Mouse (Mus musculus): ENCODE data around the gene S100a8. TPM values are rescaled to one million over a fixed set of nuclear protein-coding genes. Genes with fewer than 3 reads are reported as not detected.

Gene S100a8
- polyA plus RNA-seq (2015; fragmentation: Nextera tagmentation; extraction: Ambion mirVana): 7.4 and 7.5 TPM in 2 replicates

DNA sequence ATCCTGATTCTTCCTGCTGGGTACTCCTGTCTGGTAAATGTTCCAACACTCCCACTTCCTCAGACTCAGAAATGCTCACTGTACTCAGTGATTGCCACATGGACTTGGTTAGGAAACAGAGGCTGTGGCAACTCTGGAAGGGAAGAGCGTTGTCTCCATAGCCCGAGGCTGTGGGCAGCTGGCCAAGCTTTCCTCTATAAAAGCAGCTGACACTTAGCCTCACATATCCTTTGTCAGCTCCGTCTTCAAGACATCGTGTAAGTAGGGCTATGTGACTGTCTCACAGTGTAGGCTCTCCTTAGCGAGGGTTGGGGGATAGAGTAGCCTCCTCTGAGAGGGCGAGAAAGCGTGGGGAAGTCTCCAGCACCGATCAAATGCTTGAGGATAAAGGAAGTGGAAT lies at the start of gene S100a8:
Gene S100a8, plus strand, starts transcription at position 133 of the 400 bp plus-strand sequence.
- H3K4me3 ChIP-seq: no peak within 1 kb of the TSS
- no peak within 1 kb of the TSS for H3K9ac ChIP-seq
- 74% methylated on average over 8 of the region's 8 CpGs for WGBS
- H3K36me3 ChIP-seq: no peaks in the 10 kb centered on the region
- H3K27ac ChIP-seq (replicated peaks): no peak within 1 kb of the TSS
- H3K4me1 ChIP-seq (replicated peaks): no peaks in the 10 kb centered on the region
- no peaks in the 10 kb centered on the region for H3K27me3 ChIP-seq
- H3K9me3 ChIP-seq: no peaks in the 10 kb centered on the region
- H3K4me2 ChIP-seq: no peak within 1 kb of the TSS
- no peak for ATAC-seq (ENCODE audit: low FRiP score, low read depth)

DNA sequence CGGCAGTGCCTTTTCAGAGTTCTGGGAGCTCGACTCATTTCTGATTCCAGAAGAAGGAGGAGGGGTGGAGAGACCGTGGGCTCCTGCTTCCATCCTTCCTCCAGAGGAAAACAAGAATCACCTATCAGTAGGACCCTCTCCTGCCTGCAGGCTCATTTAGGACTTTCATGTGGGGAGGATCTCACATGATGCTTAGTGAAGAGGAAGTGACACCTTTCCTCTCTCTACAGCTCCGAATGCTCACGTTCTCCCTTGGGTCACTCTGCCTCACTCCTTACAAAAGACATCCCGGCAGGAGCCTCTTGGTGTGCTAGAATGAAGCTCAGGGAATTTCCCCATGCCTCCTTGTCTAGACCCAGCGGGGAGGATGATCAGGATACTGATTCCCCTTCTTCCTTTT lies 47.2 kb upstream of the S100a8 start:
- no peak for ATAC-seq (ENCODE audit: low FRiP score, low read depth)
- peaks cover 12% of the 10 kb centered on the region for H3K4me1 ChIP-seq (replicated peaks)
- 58% methylated on average over 7 of the region's 7 CpGs for WGBS
- H3K9me3 ChIP-seq: no peaks in the 10 kb centered on the region
- H3K4me3 ChIP-seq: no peak overlapping the region
- no peak overlapping the region for H3K4me2 ChIP-seq
- H3K27me3 ChIP-seq: no peaks in the 10 kb centered on the region
- H3K9ac ChIP-seq: no peak overlapping the region
- no peaks in the 10 kb centered on the region for H3K36me3 ChIP-seq
- H3K27ac ChIP-seq (replicated peaks): no peak overlapping the region

DNA sequence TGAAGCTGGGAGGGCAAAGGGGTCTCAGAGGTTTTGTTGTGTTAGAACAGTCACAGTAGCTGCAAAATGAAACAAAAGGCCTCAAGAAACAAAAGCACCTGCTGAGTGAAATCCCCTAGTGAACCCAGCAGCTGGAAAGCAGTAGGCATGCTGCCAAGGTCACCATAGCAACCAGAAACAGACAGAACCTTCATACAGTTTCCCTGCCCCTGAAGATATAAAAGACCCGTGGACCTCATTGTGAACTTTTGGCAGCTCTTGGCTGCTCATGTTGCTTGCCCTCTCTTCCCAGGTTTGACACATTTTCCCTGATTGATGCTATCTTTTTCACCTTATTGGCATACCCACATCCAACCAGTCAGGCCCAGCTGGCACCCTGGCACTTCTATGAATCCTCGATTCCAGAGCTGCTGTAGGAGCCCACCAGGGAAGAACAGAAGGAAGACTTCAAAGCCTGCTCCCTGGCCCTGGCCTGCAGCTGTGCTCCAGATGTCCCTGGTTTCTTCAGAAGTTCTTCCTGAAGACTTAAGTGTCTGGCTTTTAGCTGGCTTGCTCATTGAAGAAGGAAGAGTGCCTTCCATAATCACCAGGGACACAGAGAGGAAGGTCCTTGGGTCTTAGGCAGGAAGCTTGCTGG lies 45.2 kb upstream of the S100a8 start:
- 0 out of 2 replicates have a peak, but pooled peaks have one; percentile 40 for ATAC-seq (ENCODE audit: low FRiP score, low read depth)
- Histone ChIP-seq H3K4me3 (no peak overlapping the region), H3K36me3 (no peaks in the 10 kb centered on the region), H3K9ac (no peak overlapping the region), H3K27ac (replicated peaks) (peak overlapping the region; percentile 34), H3K4me2 (no peak overlapping the region), H3K27me3 (no peaks in the 10 kb centered on the region), H3K4me1 (replicated peaks) (peaks cover 12% of the 10 kb centered on the region), H3K9me3 (no peaks in the 10 kb centered on the region)
- 0% methylated on average over 2 of the region's 2 CpGs for WGBS

DNA sequence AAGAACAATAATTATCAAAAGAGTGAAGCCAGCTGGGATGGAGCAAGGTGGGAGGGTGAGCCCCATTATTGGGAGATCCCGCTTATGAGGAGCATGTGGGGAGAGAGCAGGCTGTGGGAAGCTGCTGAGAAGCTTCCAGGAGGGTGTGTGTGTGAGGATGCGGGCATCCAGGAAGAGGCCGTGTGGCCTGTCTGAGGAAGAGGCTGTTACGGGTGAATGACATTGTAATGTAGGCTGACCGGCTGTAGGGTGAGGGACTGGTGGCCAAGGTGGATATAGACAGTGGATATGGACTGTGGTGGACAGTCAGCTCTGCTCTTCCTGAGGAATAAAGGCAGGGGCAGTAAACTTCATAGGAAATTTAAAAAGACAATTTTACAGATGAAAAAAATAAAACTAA lies 43.3 kb upstream of the S100a8 start:
- no peaks in the 10 kb centered on the region for H3K9me3 ChIP-seq
- no peak for ATAC-seq (ENCODE audit: low FRiP score, low read depth)
- H3K36me3 ChIP-seq: no peaks in the 10 kb centered on the region
- H3K4me2 ChIP-seq: no peak overlapping the region
- H3K27me3 ChIP-seq: no peaks in the 10 kb centered on the region
- H3K27ac ChIP-seq (replicated peaks): no peak overlapping the region
- WGBS: 69% methylated on average over 5 of the region's 5 CpGs
- H3K4me1 ChIP-seq (replicated peaks): peaks cover 12% of the 10 kb centered on the region
- H3K9ac ChIP-seq: no peak overlapping the region
- no peak overlapping the region for H3K4me3 ChIP-seq

DNA sequence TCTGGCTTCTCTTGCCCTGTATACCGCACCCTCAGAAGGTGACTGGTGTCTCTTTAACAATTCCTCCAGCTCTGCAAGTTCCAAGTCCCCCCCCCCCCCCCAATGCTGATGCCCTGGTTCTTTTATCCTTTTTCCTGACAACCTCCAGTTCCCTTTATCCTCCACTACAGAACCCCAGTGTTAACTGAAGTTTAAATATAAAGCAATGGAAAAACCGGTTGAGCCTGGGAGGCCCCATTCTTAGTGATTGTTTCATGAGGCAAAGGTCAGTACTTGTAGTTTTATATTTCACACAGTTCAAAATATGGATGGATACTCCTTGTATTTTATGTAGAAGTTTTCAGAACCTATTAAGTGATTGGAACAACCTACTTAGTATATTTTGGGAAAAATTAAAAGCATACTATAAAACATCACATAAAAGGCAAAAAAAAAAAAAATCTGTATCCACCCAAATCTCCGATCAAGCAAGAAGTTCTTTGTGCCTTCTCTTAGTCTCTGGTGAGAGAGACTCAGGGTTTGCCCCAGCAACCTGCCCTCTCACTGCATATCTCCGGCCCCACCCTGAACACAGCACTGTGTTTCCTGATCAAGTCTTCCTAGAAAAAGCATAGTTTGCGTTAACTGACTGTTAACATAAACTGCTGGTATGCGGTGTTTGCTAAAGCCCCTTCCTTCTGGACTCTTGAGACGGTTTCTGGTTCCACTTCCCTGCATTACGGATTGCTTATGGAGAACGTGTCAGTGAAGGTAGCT lies 42.3 kb upstream of the S100a8 start:
- WGBS: 77% methylated on average over 9 of the region's 9 CpGs
- no peak overlapping the region for H3K9ac ChIP-seq

DNA sequence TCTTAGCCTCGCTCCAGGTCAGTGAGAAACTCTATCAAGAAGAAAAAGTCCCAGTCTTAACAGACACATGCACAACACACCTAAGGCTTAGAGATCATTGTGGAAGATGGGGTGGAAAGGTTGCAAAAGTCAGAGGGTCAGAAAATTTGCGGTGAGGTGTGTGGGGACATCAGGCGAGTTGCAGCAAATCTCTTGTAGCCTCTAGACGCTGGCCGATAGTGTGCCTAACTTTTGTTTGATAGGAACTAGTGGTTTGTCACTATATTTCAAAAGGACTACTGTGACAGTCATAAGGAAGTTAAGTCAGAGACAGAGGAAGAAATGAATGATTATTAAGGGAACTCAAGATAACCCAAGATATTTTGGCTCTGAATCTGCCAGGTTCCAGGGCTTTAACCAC lies 41.4 kb upstream of the S100a8 start:
- no peaks in the 10 kb centered on the region for H3K36me3 ChIP-seq
- H3K4me1 ChIP-seq (replicated peaks): peaks cover 12% of the 10 kb centered on the region
- H3K27ac ChIP-seq (replicated peaks): no peak overlapping the region
- 97% methylated on average over 5 of the region's 5 CpGs for WGBS
- H3K9ac ChIP-seq: no peak overlapping the region
- H3K4me2 ChIP-seq: no peak overlapping the region
- no peaks in the 10 kb centered on the region for H3K9me3 ChIP-seq
- ATAC-seq (ENCODE audit: low FRiP score, low read depth): no peak
- no peaks in the 10 kb centered on the region for H3K27me3 ChIP-seq
- no peak overlapping the region for H3K4me3 ChIP-seq

More for the DNA sequence above, 42.3 kb upstream of the S100a8 start:
- Histone ChIP-seq H3K36me3 (no peaks in the 10 kb centered on the region), H3K9me3 (no peaks in the 10 kb centered on the region), H3K4me2 (no peak overlapping the region), H3K4me1 (replicated peaks) (peaks cover 12% of the 10 kb centered on the region), H3K27me3 (no peaks in the 10 kb centered on the region), H3K27ac (replicated peaks) (no peak overlapping the region), H3K4me3 (no peak overlapping the region)
- no peak for ATAC-seq (ENCODE audit: low FRiP score, low read depth)

DNA sequence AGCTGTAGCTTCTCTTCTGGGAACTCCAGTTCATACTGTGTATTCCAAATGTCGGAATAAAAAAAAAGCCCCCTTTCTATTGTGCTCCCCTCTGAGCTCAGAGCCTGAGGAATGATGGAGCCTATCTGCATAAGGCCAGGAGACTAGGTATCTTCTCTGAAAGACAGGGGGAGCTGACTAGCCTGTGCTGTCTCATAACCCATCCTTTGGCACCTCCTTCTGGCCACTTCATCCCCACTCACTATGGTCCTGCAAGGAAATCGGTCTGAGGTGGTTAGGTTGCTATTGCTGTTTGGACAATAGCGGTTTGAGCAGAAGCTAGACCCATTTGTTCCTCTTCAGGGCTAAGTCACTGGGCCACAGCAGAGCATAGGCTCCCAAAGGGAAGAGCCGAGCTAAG lies 41.0 kb upstream of the S100a8 start:
- no peak overlapping the region for H3K27ac ChIP-seq (replicated peaks)
- no peak overlapping the region for H3K4me3 ChIP-seq
- H3K27me3 ChIP-seq: no peaks in the 10 kb centered on the region
- ATAC-seq (ENCODE audit: low FRiP score, low read depth): no peak
- H3K9ac ChIP-seq: no peak overlapping the region
- H3K36me3 ChIP-seq: no peaks in the 10 kb centered on the region
- H3K4me2 ChIP-seq: no peak overlapping the region
- WGBS: 69% methylated on average over 4 of the region's 4 CpGs
- peaks cover 12% of the 10 kb centered on the region for H3K4me1 ChIP-seq (replicated peaks)
- H3K9me3 ChIP-seq: no peaks in the 10 kb centered on the region

DNA sequence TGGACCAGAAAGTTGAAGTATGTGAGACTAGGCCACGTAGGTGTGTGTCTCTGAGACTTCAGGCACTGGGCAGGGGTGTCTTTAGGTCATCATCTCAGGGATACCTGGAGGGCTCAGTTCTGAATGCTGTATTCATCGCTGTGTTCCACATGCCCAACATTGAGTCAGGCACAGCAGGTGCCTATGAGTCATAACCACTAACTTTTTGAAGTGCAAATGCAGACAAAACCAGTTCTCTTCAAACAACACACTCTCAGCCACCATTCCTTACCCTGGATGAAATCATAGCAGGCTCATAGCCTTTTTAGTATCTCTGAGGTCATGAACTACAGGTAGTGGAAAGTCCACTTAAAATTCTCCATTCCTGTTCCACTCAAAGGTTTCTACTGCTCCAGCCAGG lies 39.5 kb upstream of the S100a8 start:
- no peaks in the 10 kb centered on the region for H3K27me3 ChIP-seq
- no peaks in the 10 kb centered on the region for H3K9me3 ChIP-seq
- H3K4me2 ChIP-seq: no peak overlapping the region
- WGBS: 87% methylated on average over 2 of the region's 2 CpGs
- no peaks in the 10 kb centered on the region for H3K36me3 ChIP-seq
- no peak overlapping the region for H3K4me3 ChIP-seq
- H3K9ac ChIP-seq: no peak overlapping the region
- no peaks in the 10 kb centered on the region for H3K4me1 ChIP-seq (replicated peaks)
- no peak overlapping the region for H3K27ac ChIP-seq (replicated peaks)
- no peak for ATAC-seq (ENCODE audit: low FRiP score, low read depth)

DNA sequence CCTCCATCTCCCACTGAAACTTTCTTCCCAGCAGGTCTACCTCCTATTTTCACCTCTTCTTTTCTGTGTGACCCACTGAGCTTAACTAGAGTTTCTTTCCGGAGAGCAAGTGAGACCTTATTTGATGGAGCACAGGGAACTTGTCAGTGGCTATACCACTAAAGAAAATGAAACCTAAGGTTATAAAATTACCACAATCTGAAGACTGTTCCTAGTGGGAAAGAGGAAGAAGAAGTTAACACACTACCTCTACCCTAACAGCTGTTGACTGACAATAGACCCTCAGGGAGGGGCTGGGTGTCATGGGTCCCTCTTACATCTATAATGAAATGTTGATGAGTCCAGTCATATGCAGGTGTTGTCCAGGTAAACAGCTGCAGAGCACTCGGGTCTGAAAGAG lies 36.8 kb upstream of the S100a8 start:
- Histone ChIP-seq H3K36me3 (no peaks in the 10 kb centered on the region), H3K27ac (replicated peaks) (no peak overlapping the region), H3K4me3 (no peak overlapping the region), H3K9ac (no peak overlapping the region), H3K9me3 (no peaks in the 10 kb centered on the region), H3K4me1 (replicated peaks) (no peaks in the 10 kb centered on the region), H3K4me2 (no peak overlapping the region), H3K27me3 (no peaks in the 10 kb centered on the region)
- no peak for ATAC-seq (ENCODE audit: low FRiP score, low read depth)
- 86% methylated on average over 2 of the region's 2 CpGs for WGBS

DNA sequence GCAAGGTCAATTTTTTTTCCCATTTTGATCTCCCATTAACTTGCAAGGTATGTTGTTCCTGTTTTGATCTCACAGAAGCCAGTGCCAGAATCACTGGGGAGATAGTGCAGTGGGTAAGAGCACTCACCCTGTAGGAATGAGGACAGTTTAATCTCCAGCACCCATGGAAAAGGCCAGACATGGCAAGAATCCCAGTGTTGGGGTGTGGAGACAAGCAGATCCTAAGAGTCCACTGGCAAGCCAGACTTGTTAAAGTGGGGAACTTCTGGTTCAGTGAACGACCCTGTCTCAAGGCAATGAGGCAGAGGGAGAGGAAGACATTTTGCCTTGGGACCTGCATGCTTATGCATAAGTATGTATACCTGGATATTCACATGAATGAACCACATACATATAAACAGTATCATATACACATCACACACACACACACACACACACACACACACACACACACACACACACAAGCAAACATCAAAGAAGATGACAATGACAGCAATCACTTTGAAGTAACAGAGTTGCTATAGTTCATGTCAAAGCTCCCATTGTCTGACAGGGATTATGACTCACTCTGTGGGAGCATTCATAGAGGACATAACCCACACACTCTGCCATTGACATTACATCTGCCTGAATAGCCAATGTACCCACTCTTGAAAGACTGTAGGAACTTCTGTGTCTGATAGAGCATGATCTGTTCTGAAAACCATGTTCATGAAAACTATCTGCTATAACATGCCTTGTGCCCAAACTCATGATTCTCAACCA lies 30.1 kb upstream of the S100a8 start:
- no peak overlapping the region for H3K27ac ChIP-seq (replicated peaks)
- no peaks in the 10 kb centered on the region for H3K36me3 ChIP-seq
- WGBS: 91% methylated on average over 1 of the region's 1 CpGs
- H3K27me3 ChIP-seq: no peaks in the 10 kb centered on the region
- H3K4me3 ChIP-seq: no peak overlapping the region
- no peaks in the 10 kb centered on the region for H3K4me1 ChIP-seq (replicated peaks)
- ATAC-seq (ENCODE audit: low FRiP score, low read depth): no peak
- no peaks in the 10 kb centered on the region for H3K9me3 ChIP-seq
- H3K9ac ChIP-seq: no peak overlapping the region
- H3K4me2 ChIP-seq: no peak overlapping the region

DNA sequence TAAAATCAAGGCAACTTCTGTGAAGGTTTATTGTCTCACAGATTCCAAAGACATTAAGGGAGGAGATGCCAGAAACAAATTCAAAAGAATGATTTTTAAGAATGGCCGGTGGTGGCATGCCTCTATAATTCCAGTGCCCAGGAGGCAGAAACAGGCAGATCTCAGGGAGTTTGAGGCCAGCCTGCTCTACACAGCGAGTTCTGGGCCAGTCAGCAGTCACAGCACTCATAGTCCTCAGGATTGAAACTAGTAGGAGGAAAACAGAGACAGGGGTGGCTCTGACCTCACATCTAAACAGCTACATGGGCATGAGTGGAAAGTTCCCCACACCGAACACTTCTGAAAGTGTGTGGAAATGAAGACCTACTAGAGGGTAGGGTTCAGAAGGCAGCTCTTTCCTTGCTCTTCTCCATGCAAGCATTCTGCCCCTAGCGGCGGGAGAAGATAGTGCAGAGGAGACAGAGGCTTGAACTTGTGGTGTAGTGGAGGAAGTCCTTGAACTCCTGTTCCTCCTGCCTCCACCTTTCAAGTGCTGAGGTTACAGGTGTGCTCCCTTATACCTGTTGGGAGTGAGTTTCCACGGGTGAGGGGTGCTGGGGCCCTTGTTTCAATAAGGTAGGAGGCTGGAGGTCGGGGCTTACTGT lies 29.1 kb upstream of the S100a8 start:
- Histone ChIP-seq H3K9me3 (no peaks in the 10 kb centered on the region), H3K9ac (no peak overlapping the region), H3K4me1 (replicated peaks) (no peaks in the 10 kb centered on the region), H3K27me3 (no peaks in the 10 kb centered on the region), H3K27ac (replicated peaks) (no peak overlapping the region), H3K4me2 (no peak overlapping the region), H3K4me3 (no peak overlapping the region), H3K36me3 (no peaks in the 10 kb centered on the region)
- 53% methylated on average over 7 of the region's 7 CpGs for WGBS
- no peak for ATAC-seq (ENCODE audit: low FRiP score, low read depth)

DNA sequence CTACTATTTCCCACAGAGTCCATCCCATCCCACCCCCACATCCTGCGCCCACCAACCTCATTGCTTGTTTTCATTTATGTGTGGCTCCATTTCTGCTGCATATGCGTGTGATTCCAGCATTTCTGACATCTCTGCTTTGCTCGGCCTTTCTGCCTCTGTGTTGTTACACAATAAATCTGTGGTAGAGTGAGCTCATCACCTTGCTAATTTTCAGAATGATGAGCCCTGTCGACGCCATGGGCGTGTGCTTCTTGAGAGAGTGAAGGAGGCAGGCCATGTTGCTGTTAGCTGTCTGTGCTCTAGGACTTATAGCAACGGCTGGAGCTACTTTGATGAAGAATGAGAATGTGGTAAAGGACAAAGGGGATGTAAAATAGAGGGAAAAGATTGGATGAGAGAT lies 27.8 kb upstream of the S100a8 start:
- Histone ChIP-seq H3K27ac (replicated peaks) (no peak overlapping the region), H3K9ac (no peak overlapping the region), H3K4me2 (no peak overlapping the region), H3K4me1 (replicated peaks) (no peaks in the 10 kb centered on the region), H3K36me3 (no peaks in the 10 kb centered on the region), H3K9me3 (no peaks in the 10 kb centered on the region), H3K27me3 (no peaks in the 10 kb centered on the region), H3K4me3 (no peak overlapping the region)
- WGBS: 86% methylated on average over 7 of the region's 7 CpGs
- no peak for ATAC-seq (ENCODE audit: low FRiP score, low read depth)
